Mouse (Mus musculus) olfactory bulb, adult 2 months (tissue): ENCODE measurements at regions not wholly inside any gene's neighbourhood (a gene's known extent, or its start where the extent isn't known, plus 50 kb on each side); places are given as distances from the start of the nearest gene placed in this dataset.

Experiments
- CTCF ChIP-seq: fragments of 200-500 bp; IDR thresholded peaks from 2 replicates; pipeline ENCODE4 v1.5.1; 2012; ENCODE audit warnings: low read depth, mild to moderate bottlenecking, low read length, moderate library complexity; ENCODE audit not compliant: insufficient read depth
- POLR2A ChIP-seq: fragments of 200-500 bp; IDR thresholded peaks from 2 replicates; pipeline ENCODE4 v1.6.1; 2012; ENCODE audit warnings: mild to moderate bottlenecking, low read depth, low read length, moderate library complexity; ENCODE audit not compliant: insufficient read depth

DNA sequence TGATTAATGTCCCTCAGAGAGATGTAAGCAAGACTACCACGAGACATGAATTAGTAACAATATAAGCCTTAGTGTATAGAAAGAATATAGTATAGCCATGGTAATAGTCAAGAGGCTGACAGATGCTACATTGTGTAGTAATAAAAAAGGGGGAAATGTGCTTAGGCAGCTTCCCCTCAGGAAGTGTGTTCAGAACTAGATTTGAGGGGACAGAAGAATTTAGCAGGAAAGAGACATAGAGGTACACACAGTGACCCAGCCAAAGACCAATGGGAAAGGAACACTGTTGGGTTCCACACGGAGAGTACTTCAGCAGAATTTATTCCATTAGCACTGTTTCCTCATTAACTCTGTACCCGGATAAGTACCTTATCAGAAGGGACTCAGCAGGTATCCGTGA, 614.0 kb upstream of the Fam92a start:
- TF ChIP-seq POLR2A (no peak), CTCF (no peak)
